Mouse (Mus musculus) gastrocnemius, postnatal 14 days (tissue): ENCODE results near the gene Sh3bp4. TPM values are rescaled to one million over a fixed set of nuclear protein-coding genes. Genes with fewer than 3 reads are reported as not detected.

Experiments
- DNase-seq: peaks from one replicate; pipeline ENCODE4 v3.0.0; 2021; ENCODE audit warnings: mixed read lengths
- intact Hi-C: fragments of 180-260 bp; cut with DNase I; formaldehyde crosslinking; loops from one replicate; pipeline ENCODE4 v1.15.1; 2025; ENCODE audit warnings: low total_unique reads
- long read RNA-seq, 2 experiments: library from polyadenylated mRNA; stranded (forward); transcript quantifications; one replicate each; pipeline ENCODE4 v2.0.0; 2021
- total RNA-seq, 2 experiments: library from RNA; stranded (reverse); gene quantifications; 2 replicates each; pipeline ENCODE4 v1.2.3; 2021

Gene Sh3bp4
- 1 to 10 TPM; 5.1 to 6.9 TPM for total RNA-seq
- long read RNA-seq, experiment 1, full-length matches to known transcripts = 9 of 12 reads
- long read RNA-seq, experiment 1, partial matches to known transcripts = 2 of 12 reads
- long read RNA-seq, experiment 1, other reads (novel, unspliced or antisense) = 1 of 12 reads
- long read RNA-seq, experiment 2, full-length matches to known transcripts = 9 of 12 reads
- long read RNA-seq, experiment 2, partial matches to known transcripts = 2 of 12 reads
- long read RNA-seq, experiment 2, other reads (novel, unspliced or antisense) = 1 of 12 reads

- peak; percentile 100 for DNase-seq
- intact Hi-C loops = loop anchor here (10.0 kb wide), 1 partner anchor 315 kb away; no protein-coding TSS in a partner anchor
Observed at GRCm38 (mm10) chr1:89070103-89070700, at the start of gene Sh3bp4. TSS of gene Sh3bp4 (plus strand) at chr1:89070415.

DNA sequence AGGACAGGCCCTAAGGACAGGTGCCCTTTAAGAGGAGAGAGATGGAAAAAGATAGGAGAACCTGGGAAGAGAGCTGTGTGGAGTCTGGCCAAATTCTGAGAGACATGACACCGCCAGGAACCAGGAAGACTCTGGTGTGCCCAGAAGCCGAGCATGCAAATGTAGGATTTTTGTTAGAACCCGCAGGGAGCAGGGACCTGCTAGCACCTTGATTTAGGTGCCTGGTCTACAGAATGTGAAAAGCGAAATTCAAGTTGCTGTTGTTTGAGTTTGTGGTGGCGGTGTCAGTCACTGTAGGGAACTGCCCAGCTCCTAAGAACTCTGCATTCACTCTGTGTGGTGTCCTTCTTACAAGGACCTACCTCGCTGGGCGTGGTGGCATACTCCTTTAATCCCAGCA lies 47.2 kb upstream of the Sh3bp4 start:
- intact Hi-C loops = no loop called here
- no peak for DNase-seq

GRCm38 (mm10) chr1:89024696-89025612 lies 45.3 kb upstream of the Sh3bp4 start:
- DNase-seq = no peak
- intact Hi-C loops = no loop called here

- DNase-seq = no peak
- intact Hi-C loops = no loop called here
Observed at GRCm38 (mm10) chr1:89026040-89026439, 44.2 kb upstream of the Sh3bp4 start.

- intact Hi-C loops = no loop called here
Observed at GRCm38 (mm10) chr1:89029136-89029927, 40.9 kb upstream of the Sh3bp4 start.

GRCm38 (mm10) chr1:89033661-89034060 lies 36.6 kb upstream of the Sh3bp4 start:
- DNase-seq = no peak
- intact Hi-C loops = no loop called here

More at GRCm38 (mm10) chr1:89029136-89029927, 40.9 kb upstream of the Sh3bp4 start:
- no peak for DNase-seq

GRCm38 (mm10) chr1:89034061-89034460 lies 36.2 kb upstream of the Sh3bp4 start:
- DNase-seq = no peak
- intact Hi-C loops = no loop called here

- intact Hi-C loops = no loop called here
- no peak for DNase-seq
Observed at GRCm38 (mm10) chr1:89035115-89035514, 35.1 kb upstream of the Sh3bp4 start.

DNA sequence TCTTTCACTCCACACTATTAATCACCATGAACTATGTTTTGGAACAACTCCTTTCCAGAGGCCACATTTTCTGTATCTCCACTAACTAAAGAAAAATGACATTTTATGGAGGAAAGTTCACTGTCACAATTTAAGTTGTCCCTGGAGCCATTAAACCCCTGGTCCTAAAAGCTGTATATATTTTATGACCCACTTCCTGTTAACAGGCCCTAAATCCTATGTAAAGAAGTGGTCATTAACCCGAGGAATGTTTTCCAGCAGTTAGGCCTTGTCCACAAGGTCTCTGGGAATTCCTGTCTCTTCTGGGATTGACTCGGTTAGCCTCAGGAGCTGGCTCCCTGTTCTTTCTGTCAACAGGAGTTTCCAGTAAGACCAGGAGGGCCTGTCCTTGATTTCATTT lies 30.4 kb upstream of the Sh3bp4 start:
- intact Hi-C loops = no loop called here

GRCm38 (mm10) chr1:89041290-89041689 lies 28.9 kb upstream of the Sh3bp4 start:
- intact Hi-C loops = no loop called here
- DNase-seq = peak; percentile 24

More for the DNA sequence above, 30.4 kb upstream of the Sh3bp4 start:
- no peak for DNase-seq

DNA sequence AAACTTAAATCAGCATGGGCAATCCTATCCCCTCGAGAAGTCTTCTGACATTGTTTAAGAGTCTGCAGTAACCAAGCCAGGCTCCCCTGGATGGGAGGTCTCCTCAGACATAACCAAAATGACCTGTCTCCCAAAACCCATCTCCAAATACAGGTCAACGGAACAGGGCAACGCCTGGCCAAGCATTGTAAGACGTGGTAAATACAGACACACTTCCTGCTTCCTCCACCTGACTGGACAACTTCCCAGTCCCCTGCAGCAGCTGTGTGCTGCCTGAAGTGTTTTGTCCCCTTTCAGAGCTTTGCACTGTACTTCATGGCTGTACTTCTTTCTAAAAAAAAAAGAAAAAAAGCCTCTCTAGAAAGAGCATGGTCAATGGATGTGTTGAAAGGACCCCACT lies 28.1 kb upstream of the Sh3bp4 start:
- DNase-seq = no peak
- intact Hi-C loops = no loop called here

DNA sequence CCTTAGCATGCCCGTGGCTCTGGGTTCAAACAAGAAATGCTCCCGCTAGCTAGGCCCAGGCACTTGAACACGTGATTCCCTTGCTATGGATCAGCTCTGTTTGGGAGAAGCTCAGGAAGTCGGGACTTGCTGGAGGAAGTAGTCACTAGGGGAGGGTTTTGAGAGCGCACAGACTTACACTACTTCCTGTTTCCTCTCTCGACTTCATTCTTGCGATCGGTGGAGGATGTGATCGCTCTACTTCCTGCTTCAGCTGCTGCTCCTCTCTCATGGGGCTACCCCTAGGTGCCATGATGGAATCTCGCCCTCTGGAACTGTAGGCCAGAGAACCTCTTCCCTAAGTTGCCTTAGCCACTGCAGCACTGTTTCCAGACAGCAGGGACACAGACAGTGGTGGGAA lies 27.3 kb upstream of the Sh3bp4 start:
- no peak for DNase-seq
- intact Hi-C loops = no loop called here

DNA sequence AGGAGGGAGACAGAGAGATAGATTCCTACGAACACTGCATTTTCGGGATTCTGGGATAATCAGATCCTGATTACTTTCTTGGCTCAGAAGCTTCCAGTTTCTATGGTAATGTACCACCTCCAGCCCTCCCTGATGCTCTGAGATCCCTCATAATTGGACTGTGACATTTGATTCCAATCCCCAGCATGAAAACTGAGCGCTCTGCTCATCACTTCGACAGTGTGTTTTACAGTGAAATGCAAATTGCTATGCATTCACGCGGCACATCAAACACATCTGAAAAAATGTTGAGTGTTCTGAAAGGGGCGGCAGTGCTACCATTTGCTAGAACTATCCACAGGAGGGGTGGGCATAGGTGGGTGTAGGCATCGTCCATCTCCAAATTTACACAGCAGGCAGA lies 24.8 kb upstream of the Sh3bp4 start:
- intact Hi-C loops = no loop called here
- no peak for DNase-seq

DNA sequence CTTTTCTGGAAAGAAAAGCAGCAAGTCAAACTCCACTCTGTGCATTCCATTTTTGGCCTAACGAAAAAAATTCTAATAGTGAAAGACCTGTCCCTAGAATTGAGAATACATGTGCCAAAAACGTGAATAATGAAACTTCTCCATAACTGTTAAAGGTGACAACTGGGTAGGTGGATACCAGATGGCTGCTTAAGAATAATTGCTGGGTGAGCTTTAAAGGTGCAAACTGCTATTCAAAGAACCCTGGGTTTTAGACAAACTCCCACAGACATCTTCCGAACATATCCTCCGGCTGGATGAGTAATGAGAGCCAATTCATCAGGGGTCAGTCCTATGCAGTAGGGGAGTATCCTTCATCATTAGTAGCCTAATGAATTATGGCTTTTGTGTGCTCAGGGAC lies 20.7 kb upstream of the Sh3bp4 start:
- DNase-seq = no peak
- intact Hi-C loops = no loop called here

DNA sequence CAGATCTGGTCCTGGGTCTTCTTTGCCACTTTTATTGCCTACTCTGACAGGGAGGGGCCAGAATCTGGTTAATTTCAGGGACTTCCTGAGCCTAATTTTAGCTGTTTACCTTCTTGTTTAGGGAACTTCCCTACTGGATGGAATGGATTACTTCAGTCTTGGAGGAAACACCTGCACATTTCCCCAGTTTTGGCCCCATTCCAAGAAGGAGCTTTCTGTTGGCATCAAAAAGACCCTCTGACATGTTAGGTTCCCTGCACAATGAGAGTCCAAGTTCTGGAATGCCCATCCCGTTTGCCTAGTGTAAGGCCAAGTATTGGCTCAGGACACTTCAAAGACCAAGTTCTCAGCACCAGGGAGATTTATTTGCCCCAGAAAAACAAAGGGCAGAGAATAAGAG lies 14.0 kb upstream of the Sh3bp4 start:
- DNase-seq = no peak
- intact Hi-C loops = no loop called here

DNA sequence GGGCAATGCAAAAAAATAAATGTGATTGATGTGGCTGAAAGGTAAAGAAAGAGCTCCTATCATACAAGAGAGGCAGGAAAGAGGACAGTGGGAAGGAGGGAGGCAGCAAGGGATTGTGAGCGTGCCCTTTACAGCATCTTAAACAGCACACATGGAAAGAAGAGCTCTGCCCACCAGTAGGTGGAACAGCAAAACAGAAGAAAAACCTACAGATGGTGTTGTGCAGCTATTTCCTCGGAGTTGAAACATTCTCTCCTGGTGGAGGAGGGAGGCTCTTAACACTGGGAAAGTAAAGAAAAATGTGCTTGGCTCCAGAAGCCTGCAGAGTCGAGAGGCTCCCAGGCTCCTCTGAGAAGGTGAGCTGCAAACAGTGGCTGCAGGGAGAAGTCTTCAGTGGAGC lies 12.8 kb upstream of the Sh3bp4 start:
- DNase-seq = no peak
- intact Hi-C loops = no loop called here

DNA sequence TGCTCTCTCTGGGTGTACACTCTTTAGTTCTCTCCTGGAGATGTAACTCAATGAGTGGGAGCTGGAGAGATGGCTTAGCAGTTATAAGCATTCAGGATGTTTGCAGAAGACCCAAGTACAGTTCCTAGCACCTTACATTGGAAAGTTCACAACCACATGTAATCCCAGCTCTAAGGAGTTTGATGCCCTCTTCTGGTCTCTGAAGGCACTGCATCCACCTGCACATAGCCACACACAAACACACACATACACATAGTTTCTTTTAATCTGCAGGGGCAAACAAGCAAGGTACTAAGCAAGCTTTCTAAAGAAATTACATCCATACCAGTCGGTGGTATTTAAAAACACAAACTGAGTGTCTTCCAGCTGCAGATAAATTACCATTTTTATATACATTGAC lies 12.2 kb upstream of the Sh3bp4 start:
- intact Hi-C loops = no loop called here
- DNase-seq = no peak

DNA sequence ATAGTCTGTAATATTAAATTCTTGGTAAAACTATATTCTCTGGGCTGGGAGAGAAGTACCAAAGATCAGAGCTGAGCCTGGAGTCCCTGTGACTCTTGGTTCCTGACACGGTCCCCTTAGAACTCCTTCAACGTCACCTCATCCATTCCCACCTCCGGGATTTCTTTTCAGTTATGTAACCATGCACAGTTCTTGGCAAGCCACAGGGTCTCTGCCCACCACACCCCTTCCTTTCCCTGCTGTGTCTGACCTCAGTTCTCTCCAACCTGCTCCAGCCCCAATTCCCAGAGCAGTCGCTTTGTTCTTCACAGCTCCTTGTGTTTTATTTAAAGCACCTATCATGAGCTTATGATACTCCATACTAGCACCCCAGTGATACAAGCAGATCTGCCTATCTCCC lies 7.2 kb upstream of the Sh3bp4 start:
- intact Hi-C loops = no loop called here
- DNase-seq = no peak

DNA sequence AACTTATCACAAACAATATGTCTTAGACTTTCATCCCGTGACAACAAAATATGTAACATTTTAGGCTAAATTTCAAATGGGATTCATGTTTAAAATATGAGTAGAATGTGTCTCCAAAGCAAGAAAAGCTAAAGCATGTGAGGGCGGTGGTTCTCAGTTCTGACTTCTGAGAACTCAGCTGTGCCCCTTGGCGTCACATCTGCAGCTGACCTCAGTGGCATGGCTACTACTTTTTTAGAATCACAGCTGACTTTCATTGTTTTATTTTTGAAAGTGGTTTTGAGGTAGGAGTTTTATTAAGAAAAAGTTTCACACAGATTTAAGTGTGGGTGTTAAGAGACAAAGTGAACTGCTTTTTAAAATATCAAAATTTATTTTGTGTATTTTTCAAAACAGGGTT lies 6.4 kb upstream of the Sh3bp4 start:
- DNase-seq = no peak
- intact Hi-C loops = no loop called here

DNA sequence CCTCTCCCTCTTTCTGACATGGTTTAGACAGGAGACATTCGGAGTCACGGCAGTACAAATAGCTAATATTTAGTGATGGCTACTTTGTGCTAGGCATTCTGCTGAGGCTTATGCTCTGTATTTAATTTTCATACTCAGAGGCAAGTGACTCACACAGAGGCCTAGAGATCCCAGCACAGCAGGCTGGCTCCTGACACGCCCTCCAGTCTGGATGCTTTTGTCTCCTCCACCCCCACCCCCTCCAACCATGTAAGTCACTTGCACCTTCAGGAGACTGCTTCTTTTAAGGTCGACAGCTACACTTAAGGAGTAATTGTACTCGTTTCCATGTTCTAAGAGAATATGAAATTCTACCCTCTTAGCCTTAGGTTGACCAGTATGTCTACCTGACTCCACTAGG lies 1.4 kb upstream of the Sh3bp4 start:
- intact Hi-C loops = no loop called here
- DNase-seq = no peak
